In genomic region chr13:22033741-22034442, GRCm38 (mm10) we compare ENCODE assay signal across 10 mouse cellular contexts. TPM values are rescaled to one million over a fixed set of nuclear protein-coding genes. Genes with fewer than 3 reads are reported as not detected.
DNase-seq lines count a peak whose midpoint lies in the region; ATAC-seq and TF ChIP-seq lines count a peak whose summit lies in the region.
"Had no signal": no experiment of that assay in that cellular context is flagged by ENCODE, and none has a peak within 500 bp of the region (broad histone marks: within the 10 kb centered on the region; RNA-seq: fewer than 3 reads in every experiment).

No protein-coding gene starts in this region.

- H3K79me2 ChIP-seq in myocyte (ENCODE audit: control insufficient read depth, insufficient read depth), result no peaks in the 10 kb centered on the region

- H3K4me1 ChIP-seq in lung, embryonic 16.5 days (replicated peaks; ENCODE audit: control insufficient read depth, insufficient read depth, low read length), result peaks cover 17% of the 10 kb centered on the region
- H3K4me1 ChIP-seq in hindbrain, embryonic 16.5 days (ENCODE audit: control insufficient read depth, insufficient read depth, low read depth, low read length), result peaks cover 11% of the 10 kb centered on the region

- no peak for DNase-seq in lung, postnatal 10 days
- peak; percentile 43 for DNase-seq in embryo, embryonic 11 days
- DNase-seq in adipocyte (ENCODE audit: low spot score), result no peak
- DNase-seq: adrenal gland, postnatal 14 days; gastrocnemius, postnatal 10 days had no signal

- no peak overlapping the region for H3ac ChIP-seq in myocyte (ENCODE audit: control insufficient read depth, insufficient read length)

- no peak for TF ChIP-seq POLR2A in myocyte (IDR thresholded peaks at IDR 0.05; ENCODE audit: insufficient read length, low read depth)

- no peaks in the 10 kb centered on the region for H3K36me3 ChIP-seq in lung, embryonic 16.5 days (ENCODE audit: control insufficient read depth, insufficient read depth, low read length)
- no peaks in the 10 kb centered on the region for H3K36me3 ChIP-seq in hindbrain, embryonic 16.5 days (ENCODE audit: control insufficient read depth, insufficient read depth, low read length)
- no peaks in the 10 kb centered on the region for H3K36me3 ChIP-seq in myocyte (ENCODE audit: control insufficient read depth, insufficient read depth)

- peak overlapping the region; percentile 50 for H3K4me3 ChIP-seq in lung, embryonic 16.5 days (ENCODE audit: low read length)
- no peak overlapping the region for H3K4me3 ChIP-seq in hindbrain, embryonic 16.5 days (ENCODE audit: low read length)
- H3K4me3 ChIP-seq in myocyte, result peak overlapping the region; percentile 41

- peak overlapping the region; percentile 56 for H3K4me2 ChIP-seq in lung, embryonic 16.5 days (ENCODE audit: low read depth, low read length)
- H3K4me2 ChIP-seq in hindbrain, embryonic 16.5 days (ENCODE audit: low read length), result peak overlapping the region; percentile 15; the same call in 1 of the 2 replicates
- H3K4me2 ChIP-seq in myocyte (ENCODE audit: low read depth), result peak overlapping the region; percentile 96

- no peaks in the 10 kb centered on the region for H3K27me3 ChIP-seq in lung, embryonic 16.5 days (ENCODE audit: control insufficient read depth, insufficient read depth, low read depth, low read length)
- no peaks in the 10 kb centered on the region for H3K27me3 ChIP-seq in hindbrain, embryonic 16.5 days (replicated peaks; ENCODE audit: control insufficient read depth, insufficient read depth, low read length)
- no peaks in the 10 kb centered on the region for H3K27me3 ChIP-seq in myocyte (ENCODE audit: control insufficient read depth, insufficient read depth, insufficient read length)

- H3K9ac ChIP-seq in lung, embryonic 16.5 days (ENCODE audit: low read length), result peak overlapping the region; percentile 71
- no peak overlapping the region; the same call in 1 of the 2 replicates for H3K9ac ChIP-seq in hindbrain, embryonic 16.5 days (ENCODE audit: low read depth, low read length)

- WGBS in lung, embryonic 16.5 days, result 30% methylated on average over 5 of the region's 5 CpGs
- WGBS in hindbrain, embryonic 16.5 days, result 57% methylated on average over 5 of the region's 5 CpGs

- peak overlapping the region; percentile 52; the same call in 1 of the 2 replicates for H3K27ac ChIP-seq in lung, embryonic 16.5 days (ENCODE audit: low read length)
- no peak overlapping the region for H3K27ac ChIP-seq in hindbrain, embryonic 16.5 days (ENCODE audit: low read depth, low read length)

- ATAC-seq in lung, embryonic 16.5 days (ENCODE audit: low read depth), result no peak
- no peak for ATAC-seq in hindbrain, embryonic 16.5 days
- no peak for ATAC-seq in erythroid progenitor cell, adult 5-6 weeks (replicated peaks; ENCODE audit: low FRiP score, poor library complexity, severe bottlenecking)
- no peak for ATAC-seq in monocyte, adult 5-6 weeks (replicated peaks; ENCODE audit: insufficient number of reproducible peaks, low FRiP score, low TSS enrichment, poor library complexity, severe bottlenecking)

- no peaks in the 10 kb centered on the region for H3K9me3 ChIP-seq in lung, embryonic 16.5 days (ENCODE audit: control insufficient read depth, low read length)
- H3K9me3 ChIP-seq in hindbrain, embryonic 16.5 days (ENCODE audit: control insufficient read depth, low read length), result no peaks in the 10 kb centered on the region

TF ChIP-seq in myocyte, 11 proteins besides CTCF, POLR2A, EP300 and RAD21:
- TF ChIP-seq MYOG (IDR thresholded peaks at IDR 0.05; ENCODE audit: control insufficient read depth in 1 of 3, insufficient read depth in 1 of 3, insufficient read length in 2 of 3, low read depth in 2 of 3), result no peak
- TF ChIP-seq TCF3 (IDR thresholded peaks at IDR 0.05; ENCODE audit: insufficient read length, low read depth), result no peak
- no peak for TF ChIP-seq USF1 (IDR thresholded peaks at IDR 0.05; ENCODE audit: low read depth)
- TF ChIP-seq POLR2AphosphoS2 (IDR thresholded peaks at IDR 0.05; ENCODE audit: insufficient read length, low read depth), result no peak
- no peak for TF ChIP-seq TCF12 (IDR thresholded peaks at IDR 0.05; ENCODE audit: insufficient read depth, poor library complexity, severe bottlenecking)
- no peak for TF ChIP-seq SRF (IDR thresholded peaks at IDR 0.05; ENCODE audit: control insufficient read depth, insufficient read length, low read depth)
- TF ChIP-seq REST (IDR thresholded peaks at IDR 0.05; ENCODE audit: insufficient read depth, insufficient read length), result no peak
- TF ChIP-seq E2F4 (IDR thresholded peaks at IDR 0.05; ENCODE audit: insufficient read depth), result no peak
- no peak for TF ChIP-seq MYOD1 (IDR thresholded peaks at IDR 0.05; ENCODE audit: control insufficient read depth in 1 of 3, insufficient read length in 2 of 3, low read depth in 2 of 3)
- TF ChIP-seq CEBPB (IDR thresholded peaks at IDR 0.05; ENCODE audit: insufficient read depth, poor library complexity, severe bottlenecking), result no peak

RNA-seq across cellular contexts. Expression of gene Hist1h2ah, which starts 1.5 kb away (rescaled TPM):
- 2.3 and 15.3 TPM in 2 replicates for polyA plus RNA-seq in lung, embryonic 16.5 days (2015; fragmentation: Nextera tagmentation; extraction: Ambion mirVana)
- not detected in 2 replicates for polyA plus RNA-seq in hindbrain, embryonic 16.5 days (2015; fragmentation: Nextera tagmentation; extraction: Ambion mirVana)
- 2.2 TPM for polyA plus RNA-seq in myocyte (2012; fragmentation: generic; extraction: Trizol)
- total RNA-seq in erythroid progenitor cell, adult 5-6 weeks (2015; ENCODE audit: low replicate concordance), result 4.6 TPM in 1 of 2 replicates, not detected in the other
- 2,615 and 4,600 TPM in 2 replicates for total RNA-seq in erythroid progenitor cell, adult 5-6 weeks (2017; ENCODE audit: low replicate concordance)
- 11.3 to 37.5 TPM in 2 of 3 replicates, not detected in the other for total RNA-seq in monocyte, adult 5-6 weeks (2017)

RNA-seq across cellular contexts. Expression of gene Hist1h2bk, which starts 1.8 kb away (rescaled TPM):
- polyA plus RNA-seq in lung, embryonic 16.5 days (2015; fragmentation: Nextera tagmentation; extraction: Ambion mirVana), result 6.6 and 7.3 TPM in 2 replicates
- polyA plus RNA-seq in hindbrain, embryonic 16.5 days (2015; fragmentation: Nextera tagmentation; extraction: Ambion mirVana), result 0.70 and 0.87 TPM in 2 replicates
- polyA plus RNA-seq in myocyte (2012; fragmentation: generic; extraction: Trizol), result 8.2 TPM
- total RNA-seq in erythroid progenitor cell, adult 5-6 weeks (2015; ENCODE audit: low replicate concordance), result 206 and 707 TPM in 2 replicates
- 2,593 and 2,906 TPM in 2 replicates for total RNA-seq in erythroid progenitor cell, adult 5-6 weeks (2017; ENCODE audit: low replicate concordance)
- total RNA-seq in monocyte, adult 5-6 weeks (2017), result 6.8 to 12.3 TPM (median 11.3 TPM) in 3 replicates

RNA-seq across cellular contexts. Expression of gene Hist1h4i, which starts 7.3 kb away (rescaled TPM):
- 23.6 and 24.3 TPM in 2 replicates for polyA plus RNA-seq in lung, embryonic 16.5 days (2015; fragmentation: Nextera tagmentation; extraction: Ambion mirVana)
- polyA plus RNA-seq in hindbrain, embryonic 16.5 days (2015; fragmentation: Nextera tagmentation; extraction: Ambion mirVana), result 6.5 and 6.7 TPM in 2 replicates
- polyA plus RNA-seq in myocyte (2012; fragmentation: generic; extraction: Trizol), result 31.0 TPM
- 116 and 173 TPM in 2 replicates for total RNA-seq in erythroid progenitor cell, adult 5-6 weeks (2015; ENCODE audit: low replicate concordance)
- total RNA-seq in erythroid progenitor cell, adult 5-6 weeks (2017; ENCODE audit: low replicate concordance), result 364 and 489 TPM in 2 replicates
- total RNA-seq in monocyte, adult 5-6 weeks (2017), result 13.3 to 29.5 TPM (median 23.6 TPM) in 3 replicates

RNA-seq across cellular contexts. Expression of gene Hist1h2ag, which starts 8.9 kb away (rescaled TPM):
- polyA plus RNA-seq in lung, embryonic 16.5 days (2015; fragmentation: Nextera tagmentation; extraction: Ambion mirVana), result 36.8 and 53.7 TPM in 2 replicates
- 3.0 and 5.8 TPM in 2 replicates for polyA plus RNA-seq in hindbrain, embryonic 16.5 days (2015; fragmentation: Nextera tagmentation; extraction: Ambion mirVana)
- polyA plus RNA-seq in myocyte (2012; fragmentation: generic; extraction: Trizol), result 4.1 TPM
- total RNA-seq in erythroid progenitor cell, adult 5-6 weeks (2015; ENCODE audit: low replicate concordance), result 142 and 172 TPM in 2 replicates
- 3,967 and 4,951 TPM in 2 replicates for total RNA-seq in erythroid progenitor cell, adult 5-6 weeks (2017; ENCODE audit: low replicate concordance)
- 17.4 to 59.7 TPM in 2 of 3 replicates, not detected in the other for total RNA-seq in monocyte, adult 5-6 weeks (2017)

RNA-seq across cellular contexts. Expression of gene Hist1h2bj, which starts 9.1 kb away (rescaled TPM):
- polyA plus RNA-seq in lung, embryonic 16.5 days (2015; fragmentation: Nextera tagmentation; extraction: Ambion mirVana), result 12.9 and 16.4 TPM in 2 replicates
- polyA plus RNA-seq in hindbrain, embryonic 16.5 days (2015; fragmentation: Nextera tagmentation; extraction: Ambion mirVana), result 2.2 and 2.5 TPM in 2 replicates
- polyA plus RNA-seq in myocyte (2012; fragmentation: generic; extraction: Trizol), result 3.4 TPM
- 153 and 245 TPM in 2 replicates for total RNA-seq in erythroid progenitor cell, adult 5-6 weeks (2015; ENCODE audit: low replicate concordance)
- total RNA-seq in erythroid progenitor cell, adult 5-6 weeks (2017; ENCODE audit: low replicate concordance), result 1,461 and 1,550 TPM in 2 replicates
- 7.1 to 19.9 TPM in 2 of 3 replicates, not detected in the other for total RNA-seq in monocyte, adult 5-6 weeks (2017)

Comparison
In these comparisons a context has a peak if more than half of its experiments do, and no peak if none do; other contexts are left out.
1. H3K4me2 ChIP-seq: peak in every context shown above with its lines; median percentile 96 in myocyte; 56 in lung, embryonic 16.5 days; 15 in hindbrain, embryonic 16.5 days.